Mouse (Mus musculus) adrenal gland (tissue): ENCODE results near the gene Bcat2.

ENCODE experiments used
- intact Hi-C: fragments of 180-260 bp; cut with DNase I; formaldehyde crosslinking; loops from one replicate; pipeline ENCODE4 v1.15.1; 2025
- long read RNA-seq, 2 experiments: library from polyadenylated mRNA; unstranded; transcript quantifications; one replicate each; pipeline ENCODE4 v2.0.0; 2020; ENCODE audit warnings: borderline replicate concordance in 1 of 2; ENCODE audit not compliant: insufficient replicate concordance in 1 of 2

The Bcat2 gene
- long read RNA-seq, experiment 1, transcript Bcat2-201 (11 exons, 1,772 nt): major isoform, 61 of 70 reads
- long read RNA-seq, experiment 1, partial matches to known transcripts: 6 of 70 reads
- long read RNA-seq, experiment 1, other reads (novel, unspliced or antisense): 3 of 70 reads
- long read RNA-seq, experiment 2, transcript Bcat2-201 (11 exons, 1,772 nt): major isoform, 63 of 77 reads
- long read RNA-seq, experiment 2, partial matches to known transcripts: 12 of 77 reads
- long read RNA-seq, experiment 2, other reads (novel, unspliced or antisense): 1 of 77 reads

- intact Hi-C loops: no loop called here
Measured at GRCm38 (mm10) chr7:45570103-45570741, at the start of gene Bcat2. Bcat2 (plus strand) TSS chr7:45570153.

GRCm38 (mm10) chr7:45520605-45521004 is 49.3 kb upstream of the Bcat2 start:
- intact Hi-C loops: no loop called here

GRCm38 (mm10) chr7:45521728-45522184 is 48.2 kb upstream of the Bcat2 start:
- intact Hi-C loops: no loop called here

GRCm38 (mm10) chr7:45522194-45522752 is 47.7 kb upstream of the Bcat2 start:
- intact Hi-C loops: no loop called here

GRCm38 (mm10) chr7:45522957-45523676 is 46.8 kb upstream of the Bcat2 start:
- intact Hi-C loops: no loop called here

- intact Hi-C loops: no loop called here
Measured at GRCm38 (mm10) chr7:45523678-45524170, 46.2 kb upstream of the Bcat2 start.

GRCm38 (mm10) chr7:45524841-45525621 is 44.9 kb upstream of the Bcat2 start:
- intact Hi-C loops: loop anchor here (5.0 kb wide), 1 partner anchor 48 kb away; no protein-coding TSS in a partner anchor

- intact Hi-C loops: loop anchor here (5.0 kb wide), 1 partner anchor 49 kb away; no protein-coding TSS in a partner anchor
Measured at GRCm38 (mm10) chr7:45525809-45526473, 44.0 kb upstream of the Bcat2 start, which contains the start of the genes Ppp1r15a and Plekha4. Ppp1r15a (minus strand) TSS chr7:45526268. Plekha4 (plus strand) TSS chr7:45526330.

- intact Hi-C loops: loop anchor here (5.0 kb wide), 1 partner anchor 49 kb away; no protein-coding TSS in a partner anchor
Measured at GRCm38 (mm10) chr7:45526474-45527120, 43.4 kb upstream of the Bcat2 start.

- intact Hi-C loops: loop anchor here (5.0 kb wide), 1 partner anchor 50 kb away; no protein-coding TSS in a partner anchor
Measured at GRCm38 (mm10) chr7:45527169-45527568, 42.8 kb upstream of the Bcat2 start.

- intact Hi-C loops: loop anchor here (5.0 kb wide), 1 partner anchor 52 kb away; no protein-coding TSS in a partner anchor
Measured at GRCm38 (mm10) chr7:45529461-45529860, 40.5 kb upstream of the Bcat2 start.

GRCm38 (mm10) chr7:45530643-45531042 is 39.3 kb upstream of the Bcat2 start:
- intact Hi-C loops: no loop called here

- intact Hi-C loops: no loop called here
Measured at GRCm38 (mm10) chr7:45535676-45536075, 34.3 kb upstream of the Bcat2 start.

- intact Hi-C loops: no loop called here
Measured at GRCm38 (mm10) chr7:45537602-45538001, 32.4 kb upstream of the Bcat2 start.

GRCm38 (mm10) chr7:45538163-45539041 is 31.6 kb upstream of the Bcat2 start:
- intact Hi-C loops: no loop called here

GRCm38 (mm10) chr7:45539095-45539494 is 30.9 kb upstream of the Bcat2 start:
- intact Hi-C loops: no loop called here

GRCm38 (mm10) chr7:45540213-45540612 is 29.7 kb upstream of the Bcat2 start:
- intact Hi-C loops: no loop called here

GRCm38 (mm10) chr7:45544525-45544924 is 25.4 kb upstream of the Bcat2 start:
- intact Hi-C loops: no loop called here
